Mouse (Mus musculus) bone marrow, adult 2 months (tissue): ENCODE measurements around the gene Tubg2. TPM values are rescaled to one million over a fixed set of nuclear protein-coding genes. Genes with fewer than 3 reads are reported as not detected.

ENCODE experiments used
- H3K27ac ChIP-seq: fragments of 200-500 bp; 2 replicates; pipeline ENCODE4 v1.5.1; 2012; ENCODE audit warnings: low read depth, mild to moderate bottlenecking, control low read depth, inconsistent platforms, low read length; ENCODE audit not compliant: control insufficient read depth, poor library complexity, insufficient read depth
- H3K4me1 ChIP-seq: fragments of 200-500 bp; 2 replicates; pipeline ENCODE4 v1.6.1; 2011; ENCODE audit warnings: low read length; ENCODE audit not compliant: control insufficient read depth, insufficient read depth
- H3K4me3 ChIP-seq: fragments of 200-500 bp; replicated peaks from 2 replicates; pipeline ENCODE3; 2011; ENCODE audit warnings: mild to moderate bottlenecking, low read depth, low read length, control low read depth; ENCODE audit not compliant: control insufficient read depth
- CTCF ChIP-seq: fragments of 200-500 bp; IDR thresholded peaks from 2 replicates; pipeline ENCODE4 v1.5.1; 2011; ENCODE audit warnings: low read length, control low read depth; ENCODE audit not compliant: control insufficient read depth, insufficient read depth
- POLR2A ChIP-seq: fragments of 200-500 bp; IDR thresholded peaks from 2 replicates; pipeline ENCODE4 v1.6.1; 2011; ENCODE audit warnings: low read depth, mild to moderate bottlenecking, control low read depth, low read length, borderline replicate concordance; ENCODE audit not compliant: control insufficient read depth
- WGBS: fragments of 180-500 bp; shearing (Covaris S2); methylation state at CpG from one replicate; pipeline ENCODE4 v1.1.7; 2018; 5-methylcytosine and 5-hydroxymethylcytosine counted together
- polyA plus RNA-seq: library from polyadenylated mRNA; stranded (reverse); fragments of >200 nt; gene quantifications from 2 replicates; pipeline ENCODE4 v1.2.4, GENCODE M21; 2011; ENCODE audit warnings: low replicate concordance; ENCODE audit not compliant: missing spikeins, insufficient read depth, insufficient read length

The Tubg2 gene
- polyA plus RNA-seq, 1 experiment = 3.4 TPM

- Histone ChIP-seq H3K4me3 (no peak overlapping the region), H3K4me1 (no peaks in the 10 kb centered on the region), H3K27ac (no peak overlapping the region)
- TF ChIP-seq CTCF = peak; percentile 45
- TF ChIP-seq POLR2A = no peak
- 87% methylated on average over 6 of the region's 6 CpGs for WGBS
These were observed 24.0 kb upstream of the Tubg2 start for GRCm38 (mm10) chr11:101131701-101132100.

- Histone ChIP-seq H3K4me3 (no peak overlapping the region), H3K4me1 (no peaks in the 10 kb centered on the region), H3K27ac (no peak overlapping the region)
- no peak for TF ChIP-seq POLR2A
- 32% methylated on average over 12 of the region's 12 CpGs for WGBS
These were observed 22.7 kb upstream of the Tubg2 start for GRCm38 (mm10) chr11:101133037-101133436.

GRCm38 (mm10) chr11:101134217-101134865, 21.4 kb upstream of the Tubg2 start:
- 79% methylated on average over 13 of the region's 13 CpGs for WGBS
- Histone ChIP-seq H3K4me3 (no peak overlapping the region), H3K4me1 (no peaks in the 10 kb centered on the region), H3K27ac (no peak overlapping the region)
- TF ChIP-seq POLR2A = no peak
- no peak for TF ChIP-seq CTCF

- Histone ChIP-seq H3K4me1 (no peaks in the 10 kb centered on the region), H3K27ac (no peak overlapping the region), H3K4me3 (no peak overlapping the region)
- WGBS = 76% methylated on average over 7 of the region's 7 CpGs
- TF ChIP-seq CTCF (no peak), POLR2A (no peak)
These were observed 18.7 kb upstream of the Tubg2 start for GRCm38 (mm10) chr11:101137000-101137399.

GRCm38 (mm10) chr11:101138536-101139181, 17.0 kb upstream of the Tubg2 start:
- no peak overlapping the region for H3K27ac ChIP-seq
- WGBS = 27% methylated on average over 15 of the region's 15 CpGs
- no peak overlapping the region for H3K4me3 ChIP-seq
- no peaks in the 10 kb centered on the region for H3K4me1 ChIP-seq
- no peak for TF ChIP-seq POLR2A
- TF ChIP-seq CTCF = no peak

GRCm38 (mm10) chr11:101140164-101140819, 15.4 kb upstream of the Tubg2 start:
- WGBS = 61% methylated on average over 27 of the region's 27 CpGs
- Histone ChIP-seq H3K4me3 (no peak overlapping the region), H3K27ac (no peak overlapping the region), H3K4me1 (no peaks in the 10 kb centered on the region; the same call in 1 of the 2 replicates)
- no peak for TF ChIP-seq POLR2A
- TF ChIP-seq CTCF = no peak

GRCm38 (mm10) chr11:101141088-101141487, 14.6 kb upstream of the Tubg2 start:
- no peaks in the 10 kb centered on the region; the same call in 1 of the 2 replicates for H3K4me1 ChIP-seq
- H3K27ac ChIP-seq = no peak overlapping the region
- H3K4me3 ChIP-seq = no peak overlapping the region
- TF ChIP-seq CTCF (no peak), POLR2A (no peak)
- WGBS = 84% methylated on average over 8 of the region's 8 CpGs

- H3K4me3 ChIP-seq = no peak overlapping the region
- no peaks in the 10 kb centered on the region; the same call in 1 of the 2 replicates for H3K4me1 ChIP-seq
- H3K27ac ChIP-seq = no peak overlapping the region
- no peak for TF ChIP-seq CTCF
- no peak for TF ChIP-seq POLR2A
- 87% methylated on average over 10 of the region's 10 CpGs for WGBS
These were observed 13.3 kb upstream of the Tubg2 start for GRCm38 (mm10) chr11:101142215-101142967.
